Mouse (Mus musculus): ENCODE data around the gene Ddx20.
"Not testable (repeated sequence)": the region's sequence is repeated elsewhere in the genome, so short reads cannot be mapped to it uniquely, and the experiment has no call there.

The Ddx20 gene

GRCm38 (mm10) chr3:105705061-105705549 lies 17.7 kb upstream of the Ddx20 start:
- DNase-seq (ENCODE audit: low spot score), result peak; percentile 64

GRCm38 (mm10) chr3:105704031-105705008 lies 16.9 kb upstream of the Ddx20 start, which contains the start of gene Inka2:
Gene Inka2, plus strand, starts transcription at chr3:105704599.
- peak; percentile 72 for DNase-seq (ENCODE audit: low spot score)

DNA sequence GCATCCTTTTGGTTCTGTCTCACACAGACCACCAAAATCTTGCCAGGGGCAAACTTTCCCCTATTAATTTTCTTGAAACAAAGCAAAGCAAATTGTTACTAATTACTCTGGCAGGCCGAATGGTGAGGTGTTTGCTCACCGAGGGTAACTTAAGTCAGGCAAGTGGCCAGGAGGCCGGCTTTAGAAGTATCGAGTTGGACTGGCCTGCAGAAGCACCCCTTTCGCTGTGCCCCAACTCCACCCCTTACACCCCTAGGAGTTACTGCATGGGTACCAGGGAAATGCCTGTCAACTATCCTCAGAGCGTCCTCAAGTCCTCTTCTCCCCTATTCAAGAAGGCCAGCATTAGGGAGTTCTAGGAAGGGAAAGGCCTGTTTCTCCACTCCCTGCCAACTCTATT lies 16.2 kb upstream of the Ddx20 start:
- no peak for DNase-seq (ENCODE audit: low spot score)

GRCm38 (mm10) chr3:105701399-105701798 lies 14.0 kb upstream of the Ddx20 start:
- DNase-seq (ENCODE audit: low spot score), result no peak

- DNase-seq (ENCODE audit: low spot score), result not testable (repeated sequence)
Measured at GRCm38 (mm10) chr3:105700786-105701185, 13.4 kb upstream of the Ddx20 start.

- no peak for DNase-seq (ENCODE audit: low spot score)
Measured at GRCm38 (mm10) chr3:105699241-105699933, 12.0 kb upstream of the Ddx20 start.

- DNase-seq (ENCODE audit: low spot score), result no peak
Measured at GRCm38 (mm10) chr3:105698311-105698710, 10.9 kb upstream of the Ddx20 start.

- DNase-seq (ENCODE audit: low spot score), result no peak
Measured at GRCm38 (mm10) chr3:105697148-105697441, 9.7 kb upstream of the Ddx20 start.

GRCm38 (mm10) chr3:105696387-105697147 lies 9.2 kb upstream of the Ddx20 start:
- no peak for DNase-seq (ENCODE audit: low spot score)

DNA sequence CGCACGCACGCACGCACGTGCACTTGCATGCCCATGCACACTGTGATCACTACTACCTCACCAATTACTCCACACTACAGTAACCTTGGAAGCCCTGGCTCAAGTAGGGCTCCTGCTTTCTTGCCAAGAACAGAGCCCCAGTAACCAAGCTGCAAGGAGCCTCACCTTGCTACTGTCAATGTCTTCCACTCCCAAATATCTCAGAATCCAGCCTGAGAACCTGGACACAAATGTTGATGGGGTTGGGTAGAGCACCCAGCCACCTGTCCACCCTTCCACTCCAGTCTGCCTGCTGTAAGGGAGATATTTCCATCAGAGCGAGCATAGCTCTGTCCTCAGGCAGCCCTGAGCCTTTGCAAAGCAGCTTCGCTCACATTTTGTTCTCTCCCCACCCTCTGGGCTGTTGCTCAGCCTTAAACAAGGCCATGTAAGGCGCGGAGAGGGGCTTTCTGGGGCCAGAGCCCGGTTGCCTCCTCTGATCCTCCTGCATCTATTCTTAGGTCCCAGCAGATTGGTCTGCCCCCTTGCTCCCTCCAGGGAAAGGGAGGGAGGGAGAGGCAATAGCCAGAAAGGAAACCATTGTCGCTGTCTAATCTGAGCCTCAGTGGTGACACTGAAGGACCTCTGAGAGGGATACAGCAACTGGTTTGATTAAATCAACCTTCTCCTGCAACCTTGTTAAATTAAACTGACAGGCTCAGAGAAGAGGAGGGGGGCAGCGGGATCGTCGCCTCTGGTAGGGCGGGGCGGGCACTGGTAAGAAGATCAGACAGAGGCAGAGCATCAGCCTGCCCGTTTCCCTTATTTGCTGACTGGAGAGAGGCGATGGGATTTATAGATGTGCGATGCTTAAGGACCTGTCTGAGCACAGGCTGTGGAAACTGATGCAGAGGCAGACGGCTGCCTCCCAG lies 8.4 kb upstream of the Ddx20 start:
- no peak for DNase-seq (ENCODE audit: low spot score)

DNA sequence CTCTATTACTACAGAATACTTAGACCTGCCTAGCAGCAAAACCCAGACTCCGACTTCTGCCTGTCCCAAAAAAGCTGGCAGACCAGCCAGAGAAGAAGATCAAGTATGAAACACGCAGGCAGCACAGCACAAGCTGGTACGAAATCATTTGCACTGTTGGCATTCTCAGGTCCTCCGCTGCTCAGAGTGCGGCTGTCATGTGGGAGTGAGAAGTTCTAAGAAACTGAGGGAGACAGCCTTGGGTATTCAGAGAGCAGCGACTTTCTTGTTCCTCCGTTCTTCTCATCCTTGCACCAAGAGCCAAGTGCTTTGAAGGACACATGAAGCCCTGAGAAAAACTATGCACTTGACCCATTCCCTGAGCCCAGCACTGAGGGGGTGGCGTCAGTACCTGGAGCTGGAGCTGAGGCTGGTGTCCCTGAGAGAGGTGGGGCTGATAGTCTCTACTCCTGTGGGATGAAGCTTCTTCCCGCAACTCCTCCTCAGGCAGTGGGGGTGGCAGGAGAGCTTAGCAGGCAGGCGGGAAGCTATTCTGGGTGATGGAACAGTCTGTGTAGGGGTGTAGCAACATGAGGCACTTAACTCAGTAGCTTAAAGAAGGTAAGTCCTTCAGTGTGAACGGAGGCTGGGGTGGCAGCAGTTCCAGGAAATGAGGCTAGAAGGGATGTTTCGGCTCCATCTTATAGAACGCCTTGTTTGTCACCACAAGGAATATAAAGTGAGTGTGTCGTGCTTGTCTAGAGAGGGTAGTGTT lies 6.1 kb upstream of the Ddx20 start:
- DNase-seq (ENCODE audit: low spot score), result no peak

GRCm38 (mm10) chr3:105688536-105688935 lies 1.2 kb upstream of the Ddx20 start:
- no peak for DNase-seq (ENCODE audit: low spot score)

DNA sequence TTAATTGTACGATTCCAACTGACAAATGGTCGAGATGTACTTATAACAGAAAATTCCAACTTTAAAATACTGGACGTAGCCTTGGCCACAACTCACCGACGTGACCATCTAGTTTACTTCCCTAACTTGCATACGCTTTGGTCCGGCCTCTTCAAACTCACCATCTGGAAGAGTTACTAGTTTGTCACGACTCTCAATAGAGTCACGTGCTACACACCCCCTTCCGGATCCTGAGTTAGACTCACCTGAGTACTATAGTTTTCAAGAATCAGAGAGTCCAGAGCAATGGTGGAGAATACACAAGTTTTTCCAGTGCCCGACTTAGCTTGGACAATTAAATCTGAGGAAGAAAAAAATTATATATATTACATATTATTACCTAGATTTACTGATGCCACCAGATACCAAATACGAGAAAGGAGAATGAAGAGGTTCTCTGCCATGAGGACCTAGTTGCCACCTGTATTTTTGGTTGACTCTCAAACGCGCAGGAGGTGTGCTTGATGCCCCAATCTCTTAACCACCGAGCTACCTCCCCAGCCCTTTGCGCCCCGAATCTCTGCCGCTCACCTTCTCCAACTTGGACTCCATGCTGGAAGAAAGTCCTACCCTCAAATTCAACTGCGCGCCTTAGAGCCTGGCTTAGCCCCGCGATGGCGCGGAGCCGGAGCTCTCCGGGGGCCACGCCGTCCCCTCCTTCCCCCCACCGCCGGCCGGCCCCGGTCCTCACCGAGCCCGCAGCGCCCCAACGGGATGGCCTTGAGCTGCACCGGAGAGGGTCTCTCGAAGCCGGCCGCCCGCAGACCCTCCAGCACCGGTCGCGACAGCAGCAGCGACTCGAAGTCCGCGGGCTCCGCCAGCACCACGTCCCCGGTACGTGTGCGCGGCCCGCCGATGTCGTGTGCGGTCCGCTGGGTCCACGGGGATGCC lies 715 bp downstream of the Ddx20 start:
- DNase-seq (ENCODE audit: low spot score), result no peak

- DNase-seq (ENCODE audit: low spot score), result no peak
Measured at GRCm38 (mm10) chr3:105680346-105680745, 7.0 kb downstream of the Ddx20 start.

- DNase-seq (ENCODE audit: low spot score), result no peak
Measured at GRCm38 (mm10) chr3:105675932-105676331, 11.4 kb downstream of the Ddx20 start.

DNA sequence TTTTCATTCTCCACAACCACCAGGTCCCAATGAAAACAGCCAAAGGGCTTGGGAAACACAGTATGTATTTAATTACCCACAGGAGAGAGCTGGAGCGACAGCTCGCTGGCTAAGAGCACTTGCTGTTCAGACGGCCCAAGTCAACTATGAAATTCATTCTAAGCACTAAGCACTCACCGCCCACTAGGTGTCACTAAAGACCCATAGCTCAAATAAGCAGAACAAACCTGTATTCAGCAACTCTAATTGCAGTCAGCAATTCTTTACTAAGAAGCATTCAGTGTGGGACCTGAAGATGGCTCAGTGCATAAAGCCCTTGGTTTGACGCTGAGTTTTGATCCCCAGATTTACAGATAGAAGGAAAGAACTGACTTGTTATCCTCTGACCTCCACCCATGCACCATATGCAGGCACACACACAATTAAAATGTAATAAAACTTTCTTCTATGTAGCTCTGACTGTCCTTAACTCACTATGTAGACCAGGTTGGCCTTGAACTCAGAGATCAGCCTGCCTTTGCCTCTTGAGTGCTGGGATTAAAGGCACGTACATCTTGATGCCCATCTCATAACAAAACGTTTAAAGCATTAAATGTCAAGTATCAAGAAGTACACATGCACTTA lies 12.7 kb downstream of the Ddx20 start:
- peak; percentile 25 for DNase-seq (ENCODE audit: low spot score)

GRCm38 (mm10) chr3:105670801-105671200 lies 16.6 kb downstream of the Ddx20 start:
- DNase-seq (ENCODE audit: low spot score), result no peak

GRCm38 (mm10) chr3:105669776-105670175 lies 17.6 kb downstream of the Ddx20 start:
- no peak for DNase-seq (ENCODE audit: low spot score)

GRCm38 (mm10) chr3:105668161-105668560 lies 19.2 kb downstream of the Ddx20 start:
- DNase-seq (ENCODE audit: low spot score), result no peak
